Mouse (Mus musculus): ENCODE data around the gene Mtrf1l. TPM values are rescaled to one million over a fixed set of nuclear protein-coding genes. Genes with fewer than 3 reads are reported as not detected.

Mtrf1l gene
- polyA plus RNA-seq (2012; rRNA removed) = 1.3 and 2.0 TPM in 2 replicates

DNA sequence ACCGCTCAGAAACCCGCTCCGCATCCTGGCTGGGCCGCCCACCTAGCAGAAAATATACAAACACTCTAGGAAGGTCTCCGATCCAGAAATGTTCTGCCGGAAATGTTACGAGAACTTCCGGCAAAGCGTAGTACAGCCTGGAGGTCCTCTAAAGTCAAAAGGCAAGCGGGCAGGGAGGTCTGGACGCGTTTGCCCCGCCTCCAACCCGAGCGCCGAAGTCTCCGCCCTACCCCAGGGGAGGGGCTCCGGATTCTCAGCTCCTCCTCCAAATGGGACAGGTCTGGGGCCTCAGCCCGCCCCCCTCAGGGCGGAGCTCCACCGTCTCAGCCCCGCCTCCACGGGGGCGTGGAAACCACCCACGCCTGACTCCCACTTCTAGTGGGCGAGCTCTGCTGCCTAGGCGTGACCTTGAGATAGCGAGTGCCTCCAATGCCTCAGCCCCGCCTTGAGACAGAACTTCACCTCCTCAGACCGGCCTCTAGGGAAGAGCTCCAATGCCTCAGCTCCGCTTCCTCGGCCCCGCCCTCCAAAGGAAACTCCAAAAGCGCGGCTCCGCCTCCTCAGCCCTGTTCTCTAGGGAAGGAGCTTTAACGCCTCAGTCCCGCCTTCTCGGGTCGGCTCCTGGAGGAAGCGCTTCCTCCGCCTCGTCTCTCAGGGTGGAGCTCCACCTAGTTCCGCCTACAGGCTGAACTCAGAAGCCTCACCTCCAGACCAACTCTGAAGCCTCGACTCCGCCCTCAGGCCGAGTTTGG is at the start of gene Mtrf1l:
TSS of gene Mtrf1l (minus strand) at position 171 of the 752 bp plus-strand sequence.
- WGBS = under 1% methylated on average over 47 of the region's 47 CpGs

GRCm38 (mm10) chr10:5871081-5871480 is 47.4 kb upstream of the Mtrf1l start:
- DNase-seq (ENCODE audit: low read depth, low spot score) = no peak
- 26% methylated on average over 4 of the region's 4 CpGs for WGBS

More for the DNA sequence above, at the start of gene Mtrf1l:
- DNase-seq (ENCODE audit: low read depth, low spot score) = peak; percentile 97

GRCm38 (mm10) chr10:5867981-5868552 is 44.4 kb upstream of the Mtrf1l start:
- no peak for DNase-seq (ENCODE audit: low read depth, low spot score)
- WGBS = 40% methylated on average over 11 of the region's 11 CpGs

GRCm38 (mm10) chr10:5865996-5866395 is 42.3 kb upstream of the Mtrf1l start:
- no peak for DNase-seq (ENCODE audit: low read depth, low spot score)
- 63% methylated on average over 2 of the region's 2 CpGs for WGBS

- DNase-seq (ENCODE audit: low read depth, low spot score) = no peak
- 95% methylated on average over 3 of the region's 3 CpGs for WGBS
These were observed 39.0 kb upstream of the Mtrf1l start for GRCm38 (mm10) chr10:5862669-5863068.

DNA sequence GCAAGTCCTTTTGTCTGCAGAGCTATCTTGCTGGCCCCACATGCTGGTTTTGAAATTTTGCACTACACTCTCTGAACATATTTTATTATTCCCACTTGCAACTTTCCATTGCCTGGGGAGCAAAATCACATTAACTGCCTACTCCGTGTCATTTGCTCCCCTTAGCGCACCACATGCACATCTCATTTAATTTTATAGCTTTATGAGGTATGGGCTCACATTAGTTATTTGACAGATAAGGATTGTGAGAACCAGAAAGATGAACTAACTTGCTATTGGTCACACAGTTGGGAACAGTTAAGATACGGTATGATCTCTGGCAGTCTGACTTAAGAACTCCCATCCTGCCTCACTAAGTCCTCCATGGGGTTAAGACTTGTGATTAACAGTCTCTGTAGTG is 37.1 kb upstream of the Mtrf1l start:
- 71% methylated on average over 3 of the region's 3 CpGs for WGBS
- no peak for DNase-seq (ENCODE audit: low read depth, low spot score)

GRCm38 (mm10) chr10:5859729-5860128 is 36.0 kb upstream of the Mtrf1l start:
- no peak for DNase-seq (ENCODE audit: low read depth, low spot score)
- WGBS = 76% methylated on average over 4 of the region's 4 CpGs

DNA sequence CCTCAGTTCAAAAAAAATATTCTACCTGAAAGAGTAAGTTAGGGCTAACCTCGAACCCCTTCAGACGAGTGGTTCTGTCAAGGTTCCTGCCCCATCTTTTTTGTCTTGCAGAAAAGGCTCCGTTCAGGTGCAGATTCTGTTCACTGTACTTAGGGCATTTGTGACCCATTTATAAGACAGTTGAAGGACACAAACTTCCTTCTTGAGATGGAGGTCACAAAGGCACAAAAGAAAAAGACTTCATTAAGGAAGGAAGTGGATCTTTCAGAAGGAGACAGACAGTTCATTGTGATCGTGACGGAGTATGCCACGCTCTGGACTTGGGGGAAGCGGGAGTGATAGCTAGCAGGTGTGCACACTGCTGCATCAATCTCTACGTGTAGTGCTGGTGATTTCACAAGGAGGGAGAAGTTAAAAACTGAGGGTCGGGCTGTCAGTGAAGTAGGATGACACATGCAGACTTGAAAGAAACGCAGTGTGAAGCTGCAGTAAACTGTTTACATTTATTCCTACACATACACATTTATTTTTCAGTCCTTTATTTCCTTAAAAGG is 34.4 kb upstream of the Mtrf1l start:
- WGBS = 56% methylated on average over 10 of the region's 10 CpGs
- DNase-seq (ENCODE audit: low read depth, low spot score) = no peak

GRCm38 (mm10) chr10:5853290-5853868 is 29.7 kb upstream of the Mtrf1l start:
- WGBS = 81% methylated on average over 8 of the region's 8 CpGs
- no peak for DNase-seq (ENCODE audit: low read depth, low spot score)

- no peak for DNase-seq (ENCODE audit: low read depth, low spot score)
- 19% methylated on average over 2 of the region's 2 CpGs for WGBS
These were observed 23.2 kb upstream of the Mtrf1l start for GRCm38 (mm10) chr10:5846939-5847338.

DNA sequence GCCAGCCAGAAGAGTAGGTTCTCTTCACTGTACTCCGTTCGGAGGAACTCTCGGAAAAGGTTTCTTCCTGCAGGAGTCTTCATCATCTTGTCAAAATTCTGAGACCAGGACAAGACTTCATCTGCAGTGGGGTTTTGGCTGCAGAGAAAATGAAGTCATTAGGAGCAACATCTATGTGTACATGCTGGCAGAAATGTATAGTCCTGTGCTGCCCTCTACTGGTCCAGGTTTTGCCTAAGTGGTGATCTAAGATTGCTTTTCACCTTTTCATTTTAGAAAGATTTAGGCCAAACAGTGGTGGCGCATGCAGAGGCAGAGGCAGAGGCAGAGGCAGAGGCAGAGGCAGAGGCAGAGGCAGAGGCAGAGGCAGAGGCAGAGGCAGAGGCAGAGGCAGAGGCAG is 17.7 kb upstream of the Mtrf1l start:
- DNase-seq (ENCODE audit: low read depth, low spot score) = no peak
- WGBS = 84% methylated on average over 4 of the region's 4 CpGs

GRCm38 (mm10) chr10:5826336-5827025 is 2.8 kb upstream of the Mtrf1l start:
- no peak for DNase-seq (ENCODE audit: low read depth, low spot score)

DNA sequence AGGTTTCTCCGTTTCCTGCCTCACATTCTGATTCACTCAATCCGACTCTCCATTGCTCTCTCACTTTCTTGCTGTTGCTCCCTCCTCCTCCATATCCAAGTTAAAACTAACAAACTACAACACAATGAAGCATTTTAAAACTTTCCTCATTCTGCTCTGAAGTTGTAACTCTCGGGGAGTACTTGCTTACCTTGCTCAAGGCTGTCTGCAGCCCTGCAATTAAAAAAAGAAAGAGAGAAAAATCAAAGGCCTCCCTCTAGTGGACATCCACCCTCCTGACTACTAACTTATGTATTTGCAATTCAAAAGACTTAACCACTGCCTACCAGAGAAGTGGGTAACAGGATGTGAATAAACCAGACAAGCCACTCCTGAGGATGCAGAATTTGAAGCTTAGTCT is 1.1 kb upstream of the Mtrf1l start:
- DNase-seq (ENCODE audit: low read depth, low spot score) = no peak
- 0% methylated on average over 3 of the region's 3 CpGs for WGBS

More at GRCm38 (mm10) chr10:5826336-5827025, 2.8 kb upstream of the Mtrf1l start:
- WGBS = 65% methylated on average over 6 of the region's 6 CpGs

GRCm38 (mm10) chr10:5823291-5823739 is 395 bp downstream of the Mtrf1l start:
- no peak for DNase-seq (ENCODE audit: low read depth, low spot score)
- WGBS = under 1% methylated on average over 37 of the region's 37 CpGs

- WGBS = 69% methylated on average over 3 of the region's 3 CpGs
- DNase-seq (ENCODE audit: low read depth, low spot score) = no peak
These were observed 4.9 kb downstream of the Mtrf1l start for GRCm38 (mm10) chr10:5818772-5819171.

DNA sequence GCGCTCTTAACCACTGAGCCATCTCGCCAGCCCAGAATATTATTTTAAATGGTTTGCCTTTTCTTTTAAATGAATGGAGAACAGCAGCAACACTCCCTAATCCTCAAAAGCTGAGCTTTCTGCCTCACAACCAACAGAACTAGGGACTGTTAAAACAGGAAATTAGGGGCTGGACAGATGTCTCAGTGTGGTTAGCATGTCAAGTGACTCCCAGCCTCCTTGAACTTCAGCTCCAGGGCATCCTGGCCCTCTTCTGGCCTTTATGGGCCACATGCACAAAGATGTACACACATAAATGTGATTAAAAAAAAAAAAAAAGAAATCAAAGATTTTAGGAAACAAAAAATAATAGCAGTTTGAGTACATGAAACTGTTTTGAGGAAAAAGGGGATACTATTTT is 7.7 kb downstream of the Mtrf1l start:
- WGBS = 99% methylated on average over 2 of the region's 2 CpGs

DNA sequence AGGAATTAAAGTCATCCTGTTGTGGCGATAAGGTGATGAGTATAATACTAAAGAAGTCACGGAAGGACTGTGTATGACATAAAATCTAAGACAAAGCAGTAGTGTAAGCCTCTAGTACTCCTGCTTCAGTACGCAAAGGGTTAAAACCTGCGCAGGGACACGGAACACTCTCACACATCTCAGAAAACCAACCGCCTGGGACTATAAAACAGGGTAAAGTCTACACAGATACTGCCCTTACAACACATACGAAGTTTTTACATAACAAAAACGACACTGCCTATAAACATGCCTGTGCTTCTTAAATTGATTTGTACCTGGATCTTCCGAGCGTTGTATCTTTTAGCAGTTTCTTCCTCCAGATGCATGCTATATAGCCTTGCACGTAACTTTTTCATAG is 10.0 kb downstream of the Mtrf1l start:
- DNase-seq (ENCODE audit: low read depth, low spot score) = no peak
- WGBS = 59% methylated on average over 11 of the region's 11 CpGs

More for the DNA sequence above, 7.7 kb downstream of the Mtrf1l start:
- DNase-seq (ENCODE audit: low read depth, low spot score) = no peak

DNA sequence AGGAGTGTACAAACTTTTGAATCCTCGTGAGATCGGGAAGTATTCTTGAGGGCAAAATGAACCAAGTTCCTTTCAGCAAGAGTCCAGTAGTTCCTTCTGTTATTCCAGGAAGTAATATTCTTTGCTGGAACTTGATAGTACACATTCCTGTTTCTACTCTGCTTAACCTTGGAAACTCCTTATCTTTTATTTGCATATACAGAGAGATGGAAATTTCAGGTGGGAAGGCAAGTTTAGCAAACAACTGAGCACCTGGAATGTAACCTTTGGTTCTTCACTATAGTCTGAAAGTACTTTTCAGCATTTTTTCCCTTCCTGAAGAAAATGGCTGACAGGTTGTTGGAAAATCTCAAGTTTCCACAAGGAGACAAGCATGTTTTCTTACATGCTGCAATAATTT is 16.0 kb downstream of the Mtrf1l start:
- 21% methylated on average over 2 of the region's 2 CpGs for WGBS
- DNase-seq (ENCODE audit: low read depth, low spot score) = no peak

GRCm38 (mm10) chr10:5806996-5807395 is 16.7 kb downstream of the Mtrf1l start:
- WGBS = 20% methylated on average over 4 of the region's 4 CpGs
- DNase-seq (ENCODE audit: low read depth, low spot score) = no peak

- WGBS = 3% methylated on average over 8 of the region's 8 CpGs
- DNase-seq (ENCODE audit: low read depth, low spot score) = no peak
These were observed 17.3 kb downstream of the Mtrf1l start for GRCm38 (mm10) chr10:5806416-5806815.

Measured in large intestine, adult 2 months (tissue).